Mouse (Mus musculus) urinary bladder, adult 18-20 months (tissue): Measurements from ENCODE around the gene Olfr794.

Experiments used
- DNase-seq, 2 experiments: peaks; one replicate each; pipeline ENCODE4 v3.0.0; 2022; ENCODE audit warnings: low spot score in 2 of 2, mixed read lengths in 2 of 2

The Olfr794 gene

DNA sequence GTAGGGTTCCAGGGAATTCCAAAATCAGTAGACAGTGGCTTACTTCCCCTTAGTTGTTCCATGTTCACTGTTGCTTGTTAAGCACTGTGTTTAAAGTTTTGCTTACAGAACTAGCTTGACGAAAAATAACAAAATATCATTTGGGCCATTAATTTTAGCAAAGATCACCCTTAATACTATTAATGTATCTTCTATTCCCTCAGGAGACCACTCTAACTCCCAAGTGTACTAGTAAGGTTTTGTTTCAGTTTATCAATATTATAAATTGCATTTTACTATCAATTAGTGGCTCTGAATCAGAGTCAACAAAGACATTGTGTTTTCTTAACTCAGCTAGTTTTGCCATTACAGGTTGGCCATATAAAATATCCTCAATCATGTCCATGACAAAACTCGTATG is at the start of gene Olfr794:
TSS of gene Olfr794 (plus strand) at position 301 of the 400 bp plus-strand sequence.
- DNase-seq: no peak

- no peak for DNase-seq
Measured at GRCm38 (mm10) chr10:129521492-129521891, 46.0 kb upstream of the Olfr794 start, which contains the start of gene Olfr791. Gene Olfr791, plus strand, starts transcription at chr10:129521792.

DNA sequence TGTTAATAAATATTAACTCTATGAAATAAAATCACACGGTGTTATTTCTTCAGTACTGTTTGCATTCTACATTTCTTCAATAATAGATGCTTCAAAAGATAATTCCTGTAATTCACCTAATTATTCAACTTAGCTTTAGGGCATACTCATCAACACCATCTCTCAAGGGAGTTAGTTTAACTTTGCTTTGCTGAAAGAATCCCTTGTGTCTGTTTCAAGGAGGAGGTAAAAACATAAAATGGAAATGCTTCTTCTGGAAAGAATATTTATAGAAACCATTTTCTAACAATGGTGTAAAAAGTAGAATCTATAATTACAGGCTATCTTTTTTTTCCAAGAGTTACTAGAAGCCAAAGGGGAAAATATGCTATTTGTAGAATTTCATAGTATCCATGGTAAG is 28.6 kb upstream of the Olfr794 start, which contains the start of gene Olfr792:
TSS of gene Olfr792 (plus strand) at position 301 of the 400 bp plus-strand sequence.
- DNase-seq: no peak

DNA sequence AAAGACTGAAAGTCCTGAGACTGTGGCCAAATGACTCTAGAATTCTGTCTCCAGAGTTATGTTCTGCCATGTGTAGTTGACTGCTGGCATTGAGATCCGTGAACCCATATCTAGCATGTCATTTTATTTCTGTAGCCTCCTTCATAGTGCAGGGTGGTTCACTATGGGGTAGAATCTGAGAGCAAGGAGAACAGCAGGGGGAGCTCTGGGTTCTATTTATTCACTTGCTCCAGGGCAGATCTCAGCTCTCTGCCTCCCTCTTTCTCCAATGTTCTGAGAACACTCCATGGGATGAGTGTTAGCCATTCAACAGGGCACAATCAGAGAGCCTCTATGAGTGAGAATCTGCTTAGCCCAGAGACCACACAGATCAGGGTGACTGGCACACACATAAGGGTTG is 18.1 kb upstream of the Olfr794 start:
- no peak for DNase-seq

GRCm38 (mm10) chr10:129577066-129577465 is 9.6 kb downstream of the Olfr794 start:
- no peak for DNase-seq

GRCm38 (mm10) chr10:129612470-129612869 is 45.0 kb downstream of the Olfr794 start, which contains the start of gene Olfr796:
Gene Olfr796, minus strand, starts transcription at chr10:129612570.
- DNase-seq: no peak

DNA sequence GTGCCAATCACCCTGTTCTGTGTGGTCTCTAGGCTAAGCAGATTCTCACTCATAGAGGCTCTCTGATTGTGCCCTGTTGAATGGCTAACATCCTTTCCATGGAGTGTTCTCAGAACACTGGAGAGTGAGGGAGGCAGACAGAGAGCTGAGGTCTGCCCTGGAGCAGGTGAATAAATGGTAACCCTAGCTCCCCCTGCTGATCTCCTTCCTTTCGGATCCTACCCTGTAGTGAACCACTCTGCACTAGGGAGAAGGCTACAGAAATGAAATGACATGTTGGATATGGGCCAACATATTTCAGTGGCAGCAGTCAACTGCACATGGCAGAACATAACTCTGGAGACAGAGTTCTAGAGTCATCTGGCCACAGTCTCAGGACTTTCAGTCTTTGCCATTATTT is 54.3 kb downstream of the Olfr794 start:
- DNase-seq: no peak
